Mouse (Mus musculus) stomach, postnatal 0 days (tissue): ENCODE measurements around the gene Ulk3.

Source experiments
- CTCF ChIP-seq: IDR thresholded peaks from 2 replicates; pipeline ENCODE4 v1.5.1; 2016; ENCODE audit warnings: antibody characterized with exemption, low read depth, mild to moderate bottlenecking, moderate library complexity
- EP300 ChIP-seq: optimal IDR thresholded peaks from 2 replicates; pipeline ENCODE3; 2016; ENCODE audit warnings: antibody characterized with exemption

- TF ChIP-seq CTCF (no peak), EP300 (no peak)
Observed at GRCm38 (mm10) chr9:57612587-57612986, 23.3 kb downstream of the Ulk3 start.
